Mouse (Mus musculus) limb, embryonic 13.5 days (tissue): ENCODE data around the gene S100a13. TPM values are rescaled to one million over a fixed set of nuclear protein-coding genes. Genes with fewer than 3 reads are reported as not detected.

Source experiments
- ATAC-seq: fragments of 200-750 bp; cut with Nextera tagmentation; 2 replicates; pipeline ENCODE4 v1.8.0; 2017; ENCODE audit warnings: low read depth, moderate number of reproducible peaks, moderate TSS enrichment; ENCODE audit not compliant: low FRiP score
- H3K27ac ChIP-seq: fragments of 300-500 bp; sonication (generic); 2 replicates; pipeline ENCODE4 v1.5.1; 2015; ENCODE audit warnings: inconsistent platforms, mild to moderate bottlenecking, moderate library complexity
- H3K27me3 ChIP-seq: fragments of 300-500 bp; sonication (generic); 2 replicates; pipeline ENCODE4 v1.6.1; 2015; ENCODE audit warnings: mild to moderate bottlenecking, inconsistent platforms
- H3K36me3 ChIP-seq: fragments of 300-500 bp; sonication (generic); 2 replicates; pipeline ENCODE4 v1.6.1; 2015; ENCODE audit warnings: inconsistent platforms, mild to moderate bottlenecking, moderate library complexity
- H3K4me1 ChIP-seq: fragments of 300-500 bp; sonication (generic); 2 replicates; pipeline ENCODE4 v1.6.1; 2015; ENCODE audit warnings: inconsistent platforms
- H3K4me2 ChIP-seq: fragments of 300-500 bp; sonication (generic); replicated peaks from 2 replicates; pipeline ENCODE4 v1.6.1; 2015; ENCODE audit warnings: inconsistent platforms, mild to moderate bottlenecking, moderate library complexity
- H3K4me3 ChIP-seq: fragments of 300-500 bp; sonication (generic); 2 replicates; pipeline ENCODE4 v1.5.1; 2015; ENCODE audit warnings: moderate library complexity, mild to moderate bottlenecking, inconsistent platforms
- H3K9ac ChIP-seq: fragments of 300-500 bp; sonication (generic); 2 replicates; pipeline ENCODE4 v1.6.1; 2015; ENCODE audit warnings: mild to moderate bottlenecking, inconsistent platforms
- H3K9me3 ChIP-seq: fragments of 300-500 bp; sonication (generic); 2 replicates; pipeline ENCODE4 v1.6.1; 2016; ENCODE audit warnings: inconsistent platforms
- WGBS: fragments of 180-500 bp; shearing (Covaris S2); methylation state at CpG from one replicate; pipeline ENCODE4 v1.1.7; 2015; 5-methylcytosine and 5-hydroxymethylcytosine counted together
- polyA plus RNA-seq: library from polyadenylated mRNA; unstranded; fragments of >200 nt; fragmentation: Nextera tagmentation; extraction: Ambion mirVana; gene quantifications from 2 replicates; pipeline ENCODE4 v1.2.1, GENCODE M21; 2015

S100a13 gene
- 26.7 and 30.8 TPM in 2 replicates for polyA plus RNA-seq

- Histone ChIP-seq H3K4me2 (peak within 1 kb of the TSS; percentile 81), H3K9ac (peak within 1 kb of the TSS; percentile 66), H3K4me1 (peaks cover 17% of the 10 kb centered on the region), H3K27ac (no peak within 1 kb of the TSS), H3K36me3 (no peaks in the 10 kb centered on the region), H3K4me3 (peak within 1 kb of the TSS; percentile 43), H3K9me3 (no peaks in the 10 kb centered on the region), H3K27me3 (peaks cover 19% of the 10 kb centered on the region)
- ATAC-seq, result peak; percentile 21; the same call in 1 of the 2 replicates
- WGBS, result 6% methylated on average over 25 of the region's 25 CpGs
These were observed at the start of gene S100a13, which contains the start of gene S100a1 for GRCm38 (mm10) chr3:90513796-90514590. S100a13 (plus strand) TSS chr3:90514435. S100a1 (minus strand) TSS chr3:90514392.

DNA sequence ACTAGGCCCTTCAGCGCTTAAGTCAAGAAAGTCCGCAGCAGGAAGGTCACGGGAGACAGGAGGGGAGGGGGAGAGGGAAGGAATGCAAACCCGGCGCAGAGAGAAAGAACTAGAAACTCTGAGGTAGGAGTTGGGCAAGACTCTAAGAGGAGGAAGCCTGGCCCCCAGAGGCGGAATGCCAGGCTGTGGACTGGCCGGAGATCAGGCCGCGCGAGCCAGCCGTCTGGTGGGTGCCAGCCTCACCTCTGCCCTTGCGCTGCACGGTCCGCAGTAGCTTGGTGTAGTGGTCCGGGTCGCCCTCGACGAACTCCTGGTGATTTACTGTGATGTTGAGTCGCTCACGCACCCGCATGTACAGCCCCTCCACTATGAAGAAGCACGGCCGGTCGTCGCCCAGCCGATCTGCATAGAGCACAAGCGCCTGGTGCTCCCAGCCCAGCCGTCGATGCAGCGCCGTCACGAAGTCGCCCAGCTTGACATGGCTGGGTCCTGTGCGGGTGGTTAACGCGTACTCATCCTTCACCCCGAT lies 49.6 kb upstream of the S100a13 start:
- Histone ChIP-seq H3K4me2 (peak overlapping the region; percentile 96), H3K4me3 (peak overlapping the region; percentile 54), H3K27me3 (peaks cover 75% of the 10 kb centered on the region), H3K36me3 (no peaks in the 10 kb centered on the region), H3K9me3 (no peaks in the 10 kb centered on the region), H3K9ac (peak overlapping the region; percentile 66; the same call in 1 of the 2 replicates), H3K27ac (no peak overlapping the region), H3K4me1 (peaks cover 14% of the 10 kb centered on the region)
- ATAC-seq, result no peak
- 10% methylated on average over 37 of the region's 37 CpGs for WGBS

DNA sequence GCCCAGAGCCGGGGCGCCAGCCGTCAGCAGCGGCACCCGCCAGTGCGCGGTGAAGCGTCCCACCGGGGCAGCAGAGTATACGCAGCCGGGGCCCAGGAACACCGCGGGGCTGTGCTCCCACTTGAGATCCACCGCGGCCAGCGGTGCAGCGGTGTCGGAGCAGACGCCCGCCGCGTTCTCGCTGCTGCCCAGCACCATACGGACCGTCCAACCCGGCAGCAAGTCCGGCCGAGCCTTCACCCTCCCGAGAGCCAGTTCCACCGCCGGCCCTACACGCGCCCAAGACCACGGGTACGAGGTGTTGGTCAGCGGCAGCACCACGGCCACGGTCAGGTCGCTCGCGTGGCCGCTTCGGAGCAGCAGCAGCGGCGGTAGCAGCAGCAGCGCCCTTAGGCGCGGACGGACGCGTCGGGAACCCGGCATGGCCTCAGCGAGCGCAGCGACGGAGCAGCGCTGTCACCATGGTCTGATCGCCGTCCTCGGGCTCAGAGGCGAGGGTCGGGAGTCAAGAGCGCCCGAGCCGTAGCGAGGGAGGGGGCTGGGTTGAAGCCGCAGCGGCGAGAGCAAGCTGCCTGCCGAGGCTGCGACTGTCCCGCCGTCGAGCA lies 49.1 kb upstream of the S100a13 start:
- H3K4me2 ChIP-seq, result peak overlapping the region; percentile 96
- no peaks in the 10 kb centered on the region for H3K36me3 ChIP-seq
- H3K4me3 ChIP-seq, result peak overlapping the region; percentile 54
- H3K27me3 ChIP-seq, result peaks cover 70% of the 10 kb centered on the region
- H3K9me3 ChIP-seq, result no peaks in the 10 kb centered on the region
- 0 out of 2 replicates have a peak, but pooled peaks have one; percentile 9 for ATAC-seq
- H3K27ac ChIP-seq, result no peak overlapping the region
- under 1% methylated on average over 75 of the region's 75 CpGs for WGBS
- peak overlapping the region; percentile 66 for H3K9ac ChIP-seq
- peaks cover 14% of the 10 kb centered on the region for H3K4me1 ChIP-seq

DNA sequence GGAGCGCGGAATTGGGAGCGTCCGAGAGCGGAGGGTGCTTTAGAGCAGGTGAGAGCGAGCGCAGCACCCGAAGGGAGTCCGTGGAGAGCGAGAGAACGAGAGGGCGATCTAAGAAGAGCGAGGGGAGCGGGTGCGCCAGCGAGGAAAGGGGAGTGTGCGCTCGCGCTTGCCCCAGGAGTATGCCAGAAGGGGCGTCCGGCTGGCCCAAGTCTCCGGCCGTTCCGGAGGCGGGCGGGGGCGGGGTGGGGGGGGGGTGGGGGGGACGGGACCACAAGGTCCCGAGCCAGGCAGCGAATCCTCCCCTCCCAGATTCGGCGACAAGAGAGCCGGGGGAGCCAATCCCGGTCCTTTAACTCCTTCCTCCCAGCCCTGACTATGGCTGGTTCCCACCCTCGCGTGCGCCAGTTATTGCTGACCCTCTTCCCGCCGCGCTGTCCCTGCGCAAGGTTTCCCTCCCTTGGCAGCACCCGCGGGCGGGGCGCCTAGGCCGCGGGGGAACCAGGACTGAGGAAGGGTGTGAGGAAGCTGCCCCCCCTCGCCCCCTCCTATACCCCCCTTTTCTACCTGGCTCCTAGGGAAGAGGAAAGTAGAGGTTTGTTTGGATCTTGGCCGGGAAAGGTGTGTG lies 48.4 kb upstream of the S100a13 start, which contains the start of gene Npr1:
Gene Npr1, minus strand, starts transcription at position 181 of the 625 bp plus-strand sequence.
- H3K4me2 ChIP-seq, result peak within 1 kb of the TSS; percentile 96
- under 1% methylated on average over 32 of the region's 49 CpGs for WGBS
- peaks cover 64% of the 10 kb centered on the region for H3K27me3 ChIP-seq
- H3K36me3 ChIP-seq, result no peaks in the 10 kb centered on the region
- no peaks in the 10 kb centered on the region for H3K9me3 ChIP-seq
- H3K4me3 ChIP-seq, result peak within 1 kb of the TSS; percentile 54
- peak within 1 kb of the TSS; percentile 66 for H3K9ac ChIP-seq
- peak; percentile 49 for ATAC-seq
- H3K27ac ChIP-seq, result no peak within 1 kb of the TSS
- peaks cover 14% of the 10 kb centered on the region for H3K4me1 ChIP-seq

DNA sequence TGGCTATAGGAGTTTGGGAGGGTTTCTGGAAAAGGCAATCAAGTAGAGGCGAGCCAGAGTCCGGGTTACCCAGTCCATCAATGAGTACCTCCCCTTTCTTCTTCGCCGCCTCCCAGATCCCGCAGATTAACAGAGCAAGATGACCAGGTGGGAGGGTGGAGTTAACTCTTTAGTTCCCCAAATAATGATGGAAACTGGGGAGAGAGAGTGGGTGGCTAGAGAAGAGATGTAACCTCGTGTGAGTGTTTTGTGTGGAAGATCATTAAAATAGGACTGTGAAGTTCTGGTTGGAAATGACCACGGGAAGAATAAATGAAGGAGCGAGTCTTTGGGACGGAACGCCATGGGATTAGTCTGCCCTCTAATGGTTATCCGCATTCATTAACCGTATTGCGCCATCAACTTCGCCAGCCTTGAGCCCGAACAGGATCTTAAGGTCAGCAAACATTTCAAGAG lies 47.9 kb upstream of the S100a13 start:
- Histone ChIP-seq H3K4me2 (peak overlapping the region; percentile 96), H3K27ac (no peak overlapping the region), H3K4me3 (peak overlapping the region; percentile 54), H3K4me1 (peaks cover 14% of the 10 kb centered on the region), H3K9me3 (no peaks in the 10 kb centered on the region), H3K27me3 (peaks cover 59% of the 10 kb centered on the region), H3K9ac (peak overlapping the region; percentile 66), H3K36me3 (no peaks in the 10 kb centered on the region)
- ATAC-seq, result peak; percentile 42
- WGBS, result 0% methylated on average over 15 of the region's 15 CpGs

- Histone ChIP-seq H3K4me2 (no peak overlapping the region), H3K4me3 (no peak overlapping the region), H3K4me1 (peaks cover 14% of the 10 kb centered on the region), H3K9me3 (no peaks in the 10 kb centered on the region), H3K27me3 (peaks cover 45% of the 10 kb centered on the region), H3K9ac (no peak overlapping the region), H3K36me3 (no peaks in the 10 kb centered on the region), H3K27ac (no peak overlapping the region)
- ATAC-seq, result no peak
- 92% methylated on average over 10 of the region's 10 CpGs for WGBS
These were observed 46.5 kb upstream of the S100a13 start for GRCm38 (mm10) chr3:90467618-90468300.

DNA sequence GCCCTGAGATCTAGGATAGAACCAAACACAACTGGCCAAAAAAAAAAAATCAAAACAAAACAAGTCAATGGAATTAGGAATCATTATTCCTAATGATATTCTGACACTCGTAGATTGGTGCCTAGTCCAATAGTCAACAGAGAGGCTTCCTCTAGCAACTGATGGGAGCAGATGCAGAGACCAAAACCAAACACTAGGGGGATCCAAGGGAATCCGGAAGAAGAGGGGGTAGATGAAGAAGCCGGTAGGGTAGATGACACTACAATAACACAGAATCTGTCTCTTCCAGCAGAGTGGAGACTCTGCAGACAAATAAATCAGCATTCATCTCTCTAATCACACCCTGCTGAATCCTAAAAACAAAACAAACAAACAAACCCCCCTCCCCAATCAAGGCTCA lies 42.0 kb upstream of the S100a13 start:
- Histone ChIP-seq H3K9me3 (no peaks in the 10 kb centered on the region), H3K4me1 (peaks cover 6% of the 10 kb centered on the region), H3K4me2 (no peak overlapping the region), H3K36me3 (no peaks in the 10 kb centered on the region), H3K4me3 (no peak overlapping the region), H3K9ac (no peak overlapping the region), H3K27me3 (0 out of 2 replicates have a peak, but pooled peaks cover 6% of the 10 kb centered on the region), H3K27ac (no peak overlapping the region)
- ATAC-seq, result no peak
- 37% methylated on average over 3 of the region's 3 CpGs for WGBS

DNA sequence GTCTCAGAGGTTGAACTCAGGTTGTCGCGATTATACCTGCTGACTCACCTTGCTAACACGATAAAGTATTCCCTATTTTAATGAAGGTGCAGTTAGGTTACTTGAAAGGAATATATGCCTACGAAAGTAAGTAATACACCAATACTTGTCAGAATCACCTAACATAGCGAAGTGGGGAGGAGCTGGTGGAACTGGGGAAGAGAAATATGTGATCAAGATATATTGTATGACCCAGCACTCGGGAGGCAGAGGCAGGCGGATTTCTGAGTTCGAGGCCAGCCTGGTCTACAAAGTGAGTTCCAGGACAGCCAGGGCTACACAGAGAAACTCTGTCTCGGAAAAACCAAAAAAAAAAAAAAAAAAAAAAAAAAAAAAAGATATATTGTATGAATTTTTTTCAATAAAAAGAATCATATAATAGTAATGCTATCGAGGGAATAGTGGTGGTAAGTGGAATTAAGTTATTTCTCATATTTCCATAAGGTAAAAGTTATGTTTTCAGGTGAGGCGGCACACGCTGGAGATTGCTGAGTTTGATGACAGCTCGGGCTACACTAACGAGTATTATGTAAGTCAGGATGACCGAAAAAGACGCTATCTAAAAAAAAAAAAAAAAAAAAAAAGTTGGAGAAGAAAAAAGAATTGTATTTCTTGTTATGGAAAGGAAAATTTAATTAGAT lies 38.9 kb upstream of the S100a13 start:
- H3K27ac ChIP-seq, result no peak overlapping the region
- 44% methylated on average over 16 of the region's 16 CpGs for WGBS

GRCm38 (mm10) chr3:90475831-90476611 lies 38.2 kb upstream of the S100a13 start, which contains the start of gene Ilf2:
Ilf2 (plus strand) TSS chr3:90476126.
- peak; percentile 99 for ATAC-seq
- Histone ChIP-seq H3K27ac (peak within 1 kb of the TSS; percentile 95), H3K27me3 (no peaks in the 10 kb centered on the region), H3K4me2 (peak within 1 kb of the TSS; percentile 77), H3K4me3 (peak within 1 kb of the TSS; percentile 89), H3K4me1 (peaks cover 8% of the 10 kb centered on the region), H3K9ac (peak within 1 kb of the TSS; percentile 91), H3K9me3 (no peaks in the 10 kb centered on the region), H3K36me3 (peaks cover 35% of the 10 kb centered on the region)
- WGBS, result under 1% methylated on average over 45 of the region's 45 CpGs

More for the DNA sequence above, 38.9 kb upstream of the S100a13 start:
- Histone ChIP-seq H3K27me3 (no peaks in the 10 kb centered on the region), H3K9me3 (no peaks in the 10 kb centered on the region), H3K4me1 (peaks cover 8% of the 10 kb centered on the region), H3K4me3 (peak overlapping the region; percentile 39), H3K4me2 (peak overlapping the region; percentile 41), H3K36me3 (peaks cover 27% of the 10 kb centered on the region), H3K9ac (no peak overlapping the region)
- ATAC-seq, result peak; percentile 17

DNA sequence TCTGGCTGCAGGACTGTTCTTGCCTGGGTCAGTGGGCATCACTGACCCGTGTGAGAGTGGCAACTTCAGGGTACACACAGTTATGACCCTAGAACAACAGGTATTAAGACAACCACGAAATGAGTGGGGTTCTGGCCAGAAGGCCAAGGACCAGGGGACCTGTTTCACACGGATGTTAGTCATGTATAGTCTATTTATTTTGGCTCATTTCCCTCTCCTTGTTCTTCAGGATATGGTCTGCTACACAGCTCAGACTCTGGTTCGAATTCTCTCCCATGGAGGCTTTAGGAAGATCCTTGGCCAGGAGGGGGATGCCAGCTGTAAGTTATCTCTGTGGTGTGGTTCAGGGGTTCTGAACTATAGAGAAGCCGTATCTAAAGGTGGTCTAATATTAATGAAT lies 27.2 kb upstream of the S100a13 start:
- peaks cover 73% of the 10 kb centered on the region for H3K36me3 ChIP-seq
- WGBS, result 85% methylated on average over 5 of the region's 5 CpGs
- H3K4me3 ChIP-seq, result no peak overlapping the region

More for the DNA sequence above, 27.2 kb upstream of the S100a13 start:
- H3K27me3 ChIP-seq, result no peaks in the 10 kb centered on the region
- no peaks in the 10 kb centered on the region for H3K9me3 ChIP-seq
- ATAC-seq, result no peak
- no peak overlapping the region for H3K9ac ChIP-seq
- no peak overlapping the region for H3K27ac ChIP-seq
- no peak overlapping the region for H3K4me2 ChIP-seq
- H3K4me1 ChIP-seq, result peaks cover 9% of the 10 kb centered on the region
